Mouse (Mus musculus): ENCODE measurements around the gene Bbx. TPM values are rescaled to one million over a fixed set of nuclear protein-coding genes. Genes with fewer than 3 reads are reported as not detected.

Gene Bbx
- polyA plus RNA-seq, 2 experiments: 13.4 to 30.9 TPM

DNA sequence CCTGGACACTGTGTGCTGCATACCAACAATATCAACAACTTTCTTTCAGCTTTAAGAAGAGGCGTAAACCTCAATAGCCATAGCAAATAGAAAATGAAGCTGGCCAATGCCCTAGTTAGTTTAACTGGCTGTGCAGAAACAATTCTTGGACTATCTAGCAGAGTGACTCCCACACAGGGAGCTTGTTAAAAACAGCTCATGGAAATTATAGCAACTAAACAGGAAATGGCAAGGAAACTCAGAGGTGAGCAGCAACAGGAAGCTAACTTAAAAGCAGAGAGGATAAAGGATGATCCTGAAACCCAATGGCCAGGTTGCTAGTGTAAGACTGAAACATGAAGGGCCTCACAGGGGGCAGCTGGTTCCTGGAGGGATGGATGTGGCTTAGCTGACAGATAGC lies 203.4 kb downstream of the Bbx start:
- 92% methylated on average over 1 of the region's 1 CpGs for WGBS

DNA sequence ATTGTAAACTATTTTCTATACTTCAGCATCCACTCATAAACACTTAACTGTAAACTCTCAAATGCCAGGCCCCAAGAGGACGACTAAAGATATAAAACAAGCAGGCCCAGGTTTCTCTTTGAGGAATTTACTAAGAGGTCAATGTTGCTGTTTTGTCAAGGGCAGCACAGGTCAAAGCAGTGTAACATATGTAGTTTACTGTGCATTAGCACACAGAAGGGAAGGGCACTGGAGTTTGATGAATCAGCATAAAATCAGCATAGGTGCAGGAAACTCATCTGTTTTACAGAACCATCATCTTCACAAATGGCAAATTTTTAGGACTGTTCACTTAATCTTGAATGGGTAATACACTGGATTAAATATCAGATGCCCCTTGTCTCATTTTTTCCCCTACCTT lies 205.9 kb downstream of the Bbx start:
- no peak overlapping the region for H3K27ac ChIP-seq (replicated peaks; ENCODE audit: low read depth, low read length)
- no peak for DNase-seq (ENCODE audit: low spot score)
- TF ChIP-seq POLR2A (IDR thresholded peaks at IDR 0.05; ENCODE audit: borderline replicate concordance, extremely low read depth, insufficient read depth, insufficient read length): no peak
- H3K27me3 ChIP-seq (ENCODE audit: control insufficient read depth, insufficient read depth, low read length): no peaks in the 10 kb centered on the region
- H3K4me3 ChIP-seq (replicated peaks; ENCODE audit: low read length): no peak overlapping the region
- H3K4me1 ChIP-seq (ENCODE audit: control insufficient read depth, insufficient read depth, low read length): no peaks in the 10 kb centered on the region
- H3K4me2 ChIP-seq (replicated peaks; ENCODE audit: low read depth, low read length, severe bottlenecking): no peak overlapping the region
- H3K9ac ChIP-seq (ENCODE audit: low read depth, low read length, severe bottlenecking): no peak overlapping the region
- H3K36me3 ChIP-seq (ENCODE audit: control insufficient read depth, insufficient read depth, low read length): peaks cover 12% of the 10 kb centered on the region
- no peak for ATAC-seq (ENCODE audit: low FRiP score, low read depth)
- 37% methylated on average over 1 of the region's 1 CpGs for WGBS
- no peaks in the 10 kb centered on the region for H3K9me3 ChIP-seq (ENCODE audit: control insufficient read depth, low read length)

More for the DNA sequence above, 203.4 kb downstream of the Bbx start:
- Histone ChIP-seq H3K36me3 (ENCODE audit: control insufficient read depth, insufficient read depth, low read length) (peaks cover 10% of the 10 kb centered on the region), H3K9ac (ENCODE audit: low read depth, low read length, severe bottlenecking) (no peak overlapping the region), H3K9me3 (ENCODE audit: control insufficient read depth, low read length) (no peaks in the 10 kb centered on the region), H3K27me3 (ENCODE audit: control insufficient read depth, insufficient read depth, low read length) (no peaks in the 10 kb centered on the region), H3K4me2 (replicated peaks; ENCODE audit: low read depth, low read length, severe bottlenecking) (no peak overlapping the region), H3K4me1 (ENCODE audit: control insufficient read depth, insufficient read depth, low read length) (no peaks in the 10 kb centered on the region), H3K27ac (replicated peaks; ENCODE audit: low read depth, low read length) (no peak overlapping the region), H3K4me3 (replicated peaks; ENCODE audit: low read length) (no peak overlapping the region)
- no peak for TF ChIP-seq POLR2A (IDR thresholded peaks at IDR 0.05; ENCODE audit: borderline replicate concordance, extremely low read depth, insufficient read depth, insufficient read length)
- DNase-seq (ENCODE audit: low spot score) (no peak), ATAC-seq (ENCODE audit: low FRiP score, low read depth) (no peak)

DNA sequence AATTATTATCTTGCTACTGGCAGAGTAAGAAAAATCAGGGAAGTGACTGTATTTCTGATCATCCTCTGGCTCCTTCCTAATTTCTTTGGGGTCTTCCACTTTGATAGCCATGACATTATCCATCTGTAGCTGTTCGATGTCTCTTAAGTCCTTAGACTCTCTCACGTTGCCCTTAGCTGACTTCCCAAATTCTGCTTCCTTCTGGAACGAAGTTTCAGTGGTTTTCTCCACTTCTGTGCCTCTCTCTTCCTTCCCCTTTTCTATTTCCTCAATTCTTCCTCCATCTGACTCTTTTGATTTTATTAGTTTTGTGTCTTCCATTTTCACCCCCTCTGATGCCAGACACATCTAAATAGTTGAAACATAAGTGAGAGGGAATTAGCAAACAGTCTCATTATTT lies 207.2 kb downstream of the Bbx start:
- Histone ChIP-seq H3K4me3 (replicated peaks; ENCODE audit: low read length) (no peak overlapping the region), H3K9ac (ENCODE audit: low read depth, low read length, severe bottlenecking) (no peak overlapping the region), H3K4me1 (ENCODE audit: control insufficient read depth, insufficient read depth, low read length) (no peaks in the 10 kb centered on the region), H3K27ac (replicated peaks; ENCODE audit: low read depth, low read length) (no peak overlapping the region), H3K36me3 (ENCODE audit: control insufficient read depth, insufficient read depth, low read length) (peaks cover 20% of the 10 kb centered on the region), H3K27me3 (ENCODE audit: control insufficient read depth, insufficient read depth, low read length) (no peaks in the 10 kb centered on the region), H3K4me2 (replicated peaks; ENCODE audit: low read depth, low read length, severe bottlenecking) (no peak overlapping the region), H3K9me3 (ENCODE audit: control insufficient read depth, low read length) (no peaks in the 10 kb centered on the region)
- DNase-seq (ENCODE audit: low spot score) (no peak), ATAC-seq (ENCODE audit: low FRiP score, low read depth) (no peak)
- TF ChIP-seq POLR2A (IDR thresholded peaks at IDR 0.05; ENCODE audit: borderline replicate concordance, extremely low read depth, insufficient read depth, insufficient read length): no peak
- WGBS: 89% methylated on average over 3 of the region's 3 CpGs

DNA sequence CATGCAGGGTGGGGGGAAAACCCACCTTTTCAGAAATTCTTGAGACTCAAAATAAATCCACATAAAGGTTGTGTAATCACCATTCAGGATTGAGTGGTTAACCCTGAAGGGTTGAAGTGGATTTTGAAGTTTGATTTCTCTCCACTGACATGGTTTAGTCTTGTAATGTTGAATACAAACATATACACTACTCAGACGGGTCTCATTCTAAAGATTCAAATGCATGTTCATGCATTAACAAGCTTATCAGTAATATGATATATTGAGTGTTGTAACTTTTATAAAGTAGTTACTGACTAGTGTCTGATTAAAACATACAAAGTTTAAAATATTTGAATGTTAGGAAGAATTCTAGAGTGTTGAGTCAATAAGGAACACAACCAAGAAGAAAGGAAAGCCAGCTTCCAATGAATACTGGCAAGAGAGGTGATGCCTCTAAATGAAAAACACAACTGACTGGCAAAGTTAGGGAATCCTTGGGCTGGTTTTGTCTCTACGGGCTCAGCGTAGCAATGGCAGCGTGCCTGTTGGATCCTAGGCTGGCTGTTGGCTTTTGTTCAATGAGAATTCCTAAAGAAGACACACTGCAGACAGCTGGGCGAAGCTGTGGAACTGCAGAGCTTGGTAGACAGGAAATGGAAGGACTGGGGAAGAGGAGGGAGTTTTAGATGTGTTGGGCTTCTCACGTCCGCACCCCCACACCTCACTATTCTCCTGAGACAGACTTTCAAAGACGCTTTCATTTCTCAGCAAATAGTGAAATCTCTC lies 211.3 kb downstream of the Bbx start:
- no peaks in the 10 kb centered on the region for H3K9me3 ChIP-seq (ENCODE audit: control insufficient read depth, low read length)
- H3K9ac ChIP-seq (ENCODE audit: low read depth, low read length, severe bottlenecking): no peak overlapping the region
- H3K27ac ChIP-seq (replicated peaks; ENCODE audit: low read depth, low read length): no peak overlapping the region
- H3K36me3 ChIP-seq (ENCODE audit: control insufficient read depth, insufficient read depth, low read length): peaks cover 21% of the 10 kb centered on the region
- no peaks in the 10 kb centered on the region for H3K4me1 ChIP-seq (ENCODE audit: control insufficient read depth, insufficient read depth, low read length)
- WGBS: 74% methylated on average over 8 of the region's 8 CpGs
- DNase-seq (ENCODE audit: low spot score): peak; percentile 30
- TF ChIP-seq POLR2A (IDR thresholded peaks at IDR 0.05; ENCODE audit: borderline replicate concordance, extremely low read depth, insufficient read depth, insufficient read length): no peak
- H3K4me3 ChIP-seq (replicated peaks; ENCODE audit: low read length): no peak overlapping the region
- ATAC-seq (ENCODE audit: low FRiP score, low read depth): no peak
- no peak overlapping the region for H3K4me2 ChIP-seq (replicated peaks; ENCODE audit: low read depth, low read length, severe bottlenecking)
- no peaks in the 10 kb centered on the region for H3K27me3 ChIP-seq (ENCODE audit: control insufficient read depth, insufficient read depth, low read length)

DNA sequence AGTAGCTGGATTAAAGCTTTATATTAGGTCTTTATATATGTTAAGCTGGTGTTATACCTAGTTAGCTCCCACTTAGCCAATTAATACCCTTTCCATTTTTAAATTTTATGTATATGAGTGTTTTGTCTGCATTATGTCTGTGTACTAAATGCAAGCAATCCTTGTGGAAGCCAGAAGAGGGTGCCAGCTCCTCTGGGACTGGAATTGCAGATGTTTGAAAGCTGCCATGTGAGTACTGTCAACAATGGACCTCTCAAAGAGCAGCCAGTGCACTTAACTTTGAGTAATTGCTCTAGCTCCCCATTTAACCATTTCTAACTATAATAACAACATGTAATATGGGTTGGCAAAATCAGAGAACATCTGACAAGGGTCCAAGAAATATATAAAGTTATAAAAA lies 215.1 kb downstream of the Bbx start:
- no peaks in the 10 kb centered on the region for H3K4me1 ChIP-seq (ENCODE audit: control insufficient read depth, insufficient read depth, low read length)
- no peak overlapping the region for H3K4me3 ChIP-seq (replicated peaks; ENCODE audit: low read length)
- ATAC-seq (ENCODE audit: low FRiP score, low read depth) (no peak), DNase-seq (ENCODE audit: low spot score) (no peak)
- H3K36me3 ChIP-seq (ENCODE audit: control insufficient read depth, insufficient read depth, low read length): peaks cover 9% of the 10 kb centered on the region
- H3K27ac ChIP-seq (replicated peaks; ENCODE audit: low read depth, low read length): no peak overlapping the region
- H3K9ac ChIP-seq (ENCODE audit: low read depth, low read length, severe bottlenecking): no peak overlapping the region
- H3K4me2 ChIP-seq (replicated peaks; ENCODE audit: low read depth, low read length, severe bottlenecking): no peak overlapping the region
- no peak for TF ChIP-seq POLR2A (IDR thresholded peaks at IDR 0.05; ENCODE audit: borderline replicate concordance, extremely low read depth, insufficient read depth, insufficient read length)
- no peaks in the 10 kb centered on the region for H3K9me3 ChIP-seq (ENCODE audit: control insufficient read depth, low read length)
- H3K27me3 ChIP-seq (ENCODE audit: control insufficient read depth, insufficient read depth, low read length): no peaks in the 10 kb centered on the region

Data from limb, embryonic 14.5 days (tissue).